Mouse (Mus musculus) kidney, embryonic 14.5 days (tissue): ENCODE results near the gene Ythdf2. TPM values are rescaled to one million over a fixed set of nuclear protein-coding genes. Genes with fewer than 3 reads are reported as not detected.
"Not testable (repeated sequence)": the region's sequence is repeated elsewhere in the genome, so short reads cannot be mapped to it uniquely, and the experiment has no call there.

Source experiments
- ATAC-seq: fragments of 200-750 bp; cut with Nextera tagmentation; 2 replicates; pipeline ENCODE4 v1.8.0; 2017; ENCODE audit warnings: moderate number of reproducible peaks, mild to moderate bottlenecking, moderate TSS enrichment, moderate library complexity; ENCODE audit not compliant: low FRiP score, low TSS enrichment
- H3K27ac ChIP-seq: fragments of 300-500 bp; sonication (generic); 2 replicates; pipeline ENCODE4 v1.5.1; 2014; ENCODE audit warnings: low read depth, mild to moderate bottlenecking, low read length, moderate library complexity, mixed read lengths
- H3K27me3 ChIP-seq: fragments of 300-500 bp; sonication (generic); 2 replicates; pipeline ENCODE4 v1.6.1; 2014; ENCODE audit warnings: mild to moderate bottlenecking, low read length; ENCODE audit not compliant: control insufficient read depth, insufficient read depth
- H3K36me3 ChIP-seq: fragments of 300-500 bp; sonication (generic); 2 replicates; pipeline ENCODE4 v1.6.1; 2014; ENCODE audit warnings: low read length, mixed read lengths; ENCODE audit not compliant: control insufficient read depth, insufficient read depth
- H3K4me1 ChIP-seq: fragments of 300-500 bp; sonication (generic); 2 replicates; pipeline ENCODE4 v1.6.1; 2014; ENCODE audit warnings: low read length, mixed read lengths; ENCODE audit not compliant: control insufficient read depth, insufficient read depth
- H3K4me2 ChIP-seq: fragments of 300-500 bp; sonication (generic); replicated peaks from 2 replicates; pipeline ENCODE4 v1.6.1; 2014; ENCODE audit warnings: low read depth, mild to moderate bottlenecking, low read length
- H3K4me3 ChIP-seq: fragments of 300-500 bp; sonication (generic); 2 replicates; pipeline ENCODE4 v1.5.1; 2014; ENCODE audit warnings: mild to moderate bottlenecking, low read length
- H3K9ac ChIP-seq: fragments of 300-500 bp; sonication (generic); 2 replicates; pipeline ENCODE4 v1.6.1; 2014; ENCODE audit warnings: low read depth, mild to moderate bottlenecking, low read length, moderate library complexity
- H3K9me3 ChIP-seq: fragments of 300-500 bp; sonication (generic); 2 replicates; pipeline ENCODE4 v1.6.1; 2016; ENCODE audit warnings: low read length; ENCODE audit not compliant: control insufficient read depth
- WGBS: fragments of 180-500 bp; shearing (Covaris S2); extraction: QIAGEN DNeasy Blood & Tissue Kit; methylation state at CpG from one replicate; pipeline ENCODE4 v1.1.7; 2014; 5-methylcytosine and 5-hydroxymethylcytosine counted together
- polyA plus RNA-seq: library from polyadenylated mRNA; unstranded; fragments of >200 nt; fragmentation: Nextera tagmentation; extraction: Ambion mirVana; gene quantifications from 2 replicates; pipeline ENCODE4 v1.2.1, GENCODE M21; 2014

Ythdf2 gene
- polyA plus RNA-seq, 1 experiment from 2014 or later, result 133 TPM

GRCm38 (mm10) chr4:132247451-132247997 is 35.4 kb upstream of the Ythdf2 start:
- no peak for ATAC-seq
- H3K36me3 ChIP-seq, result peaks cover 64% of the 10 kb centered on the region
- no peak overlapping the region for H3K4me3 ChIP-seq
- no peak overlapping the region for H3K9ac ChIP-seq
- no peak overlapping the region; the same call in 1 of the 2 replicates for H3K27ac ChIP-seq
- no peaks in the 10 kb centered on the region for H3K9me3 ChIP-seq
- H3K27me3 ChIP-seq, result no peaks in the 10 kb centered on the region
- H3K4me2 ChIP-seq, result no peak overlapping the region
- no peaks in the 10 kb centered on the region for H3K4me1 ChIP-seq
- WGBS, result 83% methylated on average over 5 of the region's 5 CpGs

- H3K4me3 ChIP-seq, result no peak overlapping the region
- 94% methylated on average over 3 of the region's 3 CpGs for WGBS
- H3K9ac ChIP-seq, result no peak overlapping the region
- no peak overlapping the region for H3K4me2 ChIP-seq
- H3K4me1 ChIP-seq, result no peaks in the 10 kb centered on the region
- H3K36me3 ChIP-seq, result peaks cover 71% of the 10 kb centered on the region
- H3K27me3 ChIP-seq, result no peaks in the 10 kb centered on the region
- H3K9me3 ChIP-seq, result no peaks in the 10 kb centered on the region
- H3K27ac ChIP-seq, result no peak overlapping the region
- ATAC-seq, result no peak
Observed at GRCm38 (mm10) chr4:132245643-132246042, 33.5 kb upstream of the Ythdf2 start.

GRCm38 (mm10) chr4:132241208-132241607 is 29.1 kb upstream of the Ythdf2 start:
- Histone ChIP-seq H3K36me3 (peaks cover 71% of the 10 kb centered on the region), H3K27ac (no peak overlapping the region), H3K4me2 (no peak overlapping the region), H3K4me3 (no peak overlapping the region), H3K27me3 (no peaks in the 10 kb centered on the region), H3K9ac (no peak overlapping the region), H3K4me1 (no peaks in the 10 kb centered on the region), H3K9me3 (no peaks in the 10 kb centered on the region)
- ATAC-seq, result no peak
- WGBS, result 86% methylated on average over 3 of the region's 3 CpGs

GRCm38 (mm10) chr4:132240367-132240766 is 28.3 kb upstream of the Ythdf2 start:
- Histone ChIP-seq H3K36me3 (peaks cover 71% of the 10 kb centered on the region), H3K9ac (no peak overlapping the region), H3K4me3 (no peak overlapping the region), H3K9me3 (no peaks in the 10 kb centered on the region), H3K27me3 (no peaks in the 10 kb centered on the region), H3K27ac (no peak overlapping the region), H3K4me2 (no peak overlapping the region), H3K4me1 (no peaks in the 10 kb centered on the region)
- 94% methylated on average over 3 of the region's 3 CpGs for WGBS
- ATAC-seq, result no peak

- no peak overlapping the region for H3K4me3 ChIP-seq
- no peak overlapping the region for H3K27ac ChIP-seq
- no peak overlapping the region for H3K4me2 ChIP-seq
- no peaks in the 10 kb centered on the region for H3K9me3 ChIP-seq
- peaks cover 86% of the 10 kb centered on the region for H3K36me3 ChIP-seq
- H3K27me3 ChIP-seq, result no peaks in the 10 kb centered on the region
- H3K9ac ChIP-seq, result no peak overlapping the region
- no peaks in the 10 kb centered on the region for H3K4me1 ChIP-seq
- 92% methylated on average over 4 of the region's 4 CpGs for WGBS
- no peak for ATAC-seq
Observed at GRCm38 (mm10) chr4:132238356-132238755, 26.3 kb upstream of the Ythdf2 start.

- no peak overlapping the region for H3K9ac ChIP-seq
- H3K36me3 ChIP-seq, result peaks cover 87% of the 10 kb centered on the region
- H3K27ac ChIP-seq, result no peak overlapping the region
- 93% methylated on average over 8 of the region's 8 CpGs for WGBS
- no peaks in the 10 kb centered on the region for H3K9me3 ChIP-seq
- H3K27me3 ChIP-seq, result no peaks in the 10 kb centered on the region
- H3K4me1 ChIP-seq, result no peaks in the 10 kb centered on the region
- ATAC-seq, result no peak
- H3K4me2 ChIP-seq, result no peak overlapping the region
- H3K4me3 ChIP-seq, result no peak overlapping the region
Observed at GRCm38 (mm10) chr4:132234710-132235109, 22.6 kb upstream of the Ythdf2 start.

- 96% methylated on average over 5 of the region's 5 CpGs for WGBS
- H3K4me1 ChIP-seq, result no peaks in the 10 kb centered on the region
Observed at GRCm38 (mm10) chr4:132230422-132230821, 18.3 kb upstream of the Ythdf2 start.

GRCm38 (mm10) chr4:132222001-132222400 is 9.9 kb upstream of the Ythdf2 start:
- H3K4me1 ChIP-seq, H3K9ac ChIP-seq, H3K4me2 ChIP-seq, H3K27ac ChIP-seq, ATAC-seq, H3K27me3 ChIP-seq, H3K9me3 ChIP-seq, H3K4me3 ChIP-seq: not testable (repeated sequence)
- peaks cover 38% of the 10 kb centered on the region for H3K36me3 ChIP-seq
- WGBS, result 96% methylated on average over 5 of the region's 5 CpGs

More at GRCm38 (mm10) chr4:132230422-132230821, 18.3 kb upstream of the Ythdf2 start:
- no peak overlapping the region for H3K9ac ChIP-seq
- H3K4me2 ChIP-seq, result no peak overlapping the region
- H3K27me3 ChIP-seq, result no peaks in the 10 kb centered on the region
- H3K9me3 ChIP-seq, result no peaks in the 10 kb centered on the region
- H3K36me3 ChIP-seq, result peaks cover 96% of the 10 kb centered on the region
- no peak overlapping the region for H3K27ac ChIP-seq
- H3K4me3 ChIP-seq, result no peak overlapping the region
- no peak for ATAC-seq

GRCm38 (mm10) chr4:132218439-132218838 is 6.3 kb upstream of the Ythdf2 start:
- ATAC-seq, H3K9me3 ChIP-seq, H3K9ac ChIP-seq, H3K36me3 ChIP-seq, H3K27ac ChIP-seq, H3K4me1 ChIP-seq, H3K27me3 ChIP-seq, H3K4me3 ChIP-seq, H3K4me2 ChIP-seq: not testable (repeated sequence)
- WGBS, result 85% methylated on average over 6 of the region's 6 CpGs
